Mouse (Mus musculus): ENCODE results near the gene Angel1.

Gene Angel1

DNA sequence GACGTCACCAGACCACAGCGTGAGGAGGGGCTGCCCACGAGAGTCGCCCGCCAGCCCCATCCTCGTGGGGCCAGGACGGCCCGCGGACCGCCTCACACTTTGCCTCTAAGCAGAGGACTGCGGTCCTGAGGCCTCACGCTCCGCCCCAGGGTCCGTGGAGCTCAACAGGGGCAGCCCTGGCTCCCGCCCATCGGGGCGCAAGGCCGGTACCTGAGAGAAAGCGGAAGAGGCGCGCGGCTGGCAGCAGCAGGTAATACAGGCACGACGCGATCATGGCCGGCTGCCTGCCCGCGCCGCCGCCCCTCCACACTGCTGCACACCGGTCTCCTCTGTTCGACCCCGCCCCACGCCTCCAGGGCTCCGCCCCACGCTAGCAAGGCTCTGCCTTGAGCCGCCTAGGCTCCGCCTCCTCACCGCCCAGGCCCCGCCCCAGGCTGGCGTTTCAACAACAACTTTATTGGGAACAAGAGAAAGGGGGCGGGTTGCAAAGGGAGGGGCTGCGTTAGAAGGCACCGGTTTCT, at the start of gene Angel1:
Gene Angel1, minus strand, starts transcription at position 341 of the 521 bp plus-strand sequence.
- DNase-seq (ENCODE audit: low spot score) = peak; percentile 95

DNA sequence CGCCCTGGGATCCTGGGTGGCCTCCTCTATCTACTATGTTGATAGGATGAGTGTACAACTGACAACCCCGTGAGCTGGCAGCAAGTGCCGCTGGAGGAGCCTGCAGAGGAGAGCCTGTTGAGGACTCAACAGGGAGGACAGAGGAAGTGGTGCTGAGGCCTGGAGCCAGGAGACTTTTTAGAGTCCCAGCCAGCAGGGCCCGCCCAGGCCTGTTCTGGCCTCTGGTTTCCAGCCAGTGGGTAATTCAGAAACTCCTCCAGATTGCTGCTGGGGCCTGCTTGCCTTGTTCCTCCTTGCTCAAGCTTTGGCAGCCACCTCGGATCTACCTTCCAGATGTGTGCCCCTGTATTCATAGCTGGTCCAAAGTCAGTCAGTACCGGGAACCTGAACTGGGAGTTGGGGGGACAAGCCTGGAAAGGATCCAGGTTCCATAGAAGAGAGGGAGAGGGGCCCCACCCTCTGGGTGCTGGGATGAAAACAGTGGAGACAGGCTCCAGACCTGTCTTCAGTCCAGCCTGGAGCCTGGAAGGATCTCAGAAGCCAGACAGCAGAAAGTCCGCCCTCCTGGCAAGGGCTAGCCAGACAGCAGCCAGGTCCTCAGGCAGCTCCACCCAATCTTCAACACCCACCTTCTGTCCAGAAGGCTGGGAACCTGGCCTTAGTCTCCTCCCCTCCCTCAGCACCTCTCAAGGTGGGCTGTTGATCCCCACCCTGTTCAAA, 49.5 kb upstream of the Angel1 start:
- no peak for DNase-seq (ENCODE audit: low spot score)

DNA sequence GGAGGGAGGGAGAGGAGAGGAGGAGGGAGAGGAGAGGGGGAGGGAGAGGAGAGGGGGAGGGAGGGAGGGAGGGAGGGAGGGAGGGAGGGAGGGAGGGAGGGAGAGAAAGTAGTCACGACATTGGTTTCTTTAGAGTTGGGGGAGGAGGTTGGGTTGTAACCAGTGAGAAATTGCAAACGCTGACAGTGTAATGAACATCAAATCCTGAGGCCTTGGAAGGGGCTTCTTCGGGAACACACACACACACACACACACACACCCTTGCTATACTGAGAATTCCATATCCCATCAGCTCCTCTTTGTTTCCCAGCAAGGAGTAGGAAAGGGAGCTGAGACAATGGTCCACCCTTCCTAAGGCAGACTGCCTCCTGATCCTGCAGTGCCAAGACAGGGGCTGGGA, 46.3 kb upstream of the Angel1 start:
- no peak for DNase-seq (ENCODE audit: low spot score)

DNA sequence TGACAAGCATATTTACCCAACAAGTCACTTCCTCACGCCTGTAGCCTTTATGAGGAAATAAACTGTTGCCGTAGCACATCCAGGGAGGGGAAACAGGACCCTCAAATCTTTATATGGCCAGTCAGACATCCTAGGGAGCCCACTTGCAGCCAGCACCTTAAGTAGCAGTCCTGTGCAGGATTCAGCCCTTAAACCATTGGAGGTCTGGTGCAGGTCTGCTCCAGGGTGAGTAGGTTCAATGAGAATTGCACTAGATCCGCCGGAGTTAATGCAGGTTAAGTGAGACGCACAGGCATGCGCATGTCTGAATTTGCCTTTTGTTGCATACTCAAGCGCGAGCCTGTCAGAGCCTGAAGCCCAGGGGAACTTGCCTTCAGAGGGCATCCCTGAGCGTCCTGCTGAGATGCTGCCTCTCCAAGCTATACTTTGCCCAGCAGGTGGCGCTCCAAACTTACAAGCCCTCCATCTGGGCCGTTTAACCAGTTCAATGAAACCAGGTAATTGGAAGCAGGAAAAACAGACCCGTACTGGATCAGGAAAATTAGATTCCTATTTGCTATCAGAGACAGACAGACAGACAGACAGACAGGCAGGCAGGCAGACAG, 45.7 kb upstream of the Angel1 start:
- DNase-seq (ENCODE audit: low spot score) = peak; percentile 95

DNA sequence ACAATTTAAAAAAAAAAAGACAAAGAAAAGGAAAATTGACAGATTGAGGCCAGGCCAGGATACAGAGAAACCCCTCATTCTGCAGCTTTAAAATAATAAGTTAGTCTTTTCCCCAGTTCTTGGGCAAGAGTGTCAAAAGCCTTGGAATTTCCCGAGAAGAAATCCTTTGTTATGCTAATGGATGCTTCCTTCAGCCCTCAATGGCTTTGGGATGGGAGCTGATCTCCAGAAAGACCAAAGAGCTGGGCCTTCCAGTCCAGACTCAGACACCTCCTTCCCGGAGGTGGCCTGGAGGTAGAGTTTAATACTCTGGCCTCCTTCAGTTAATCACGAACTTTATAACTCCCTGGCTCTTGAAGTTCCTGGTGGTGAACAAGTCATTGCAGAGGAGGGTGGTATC, 44.7 kb upstream of the Angel1 start:
- DNase-seq (ENCODE audit: low spot score) = no peak

DNA sequence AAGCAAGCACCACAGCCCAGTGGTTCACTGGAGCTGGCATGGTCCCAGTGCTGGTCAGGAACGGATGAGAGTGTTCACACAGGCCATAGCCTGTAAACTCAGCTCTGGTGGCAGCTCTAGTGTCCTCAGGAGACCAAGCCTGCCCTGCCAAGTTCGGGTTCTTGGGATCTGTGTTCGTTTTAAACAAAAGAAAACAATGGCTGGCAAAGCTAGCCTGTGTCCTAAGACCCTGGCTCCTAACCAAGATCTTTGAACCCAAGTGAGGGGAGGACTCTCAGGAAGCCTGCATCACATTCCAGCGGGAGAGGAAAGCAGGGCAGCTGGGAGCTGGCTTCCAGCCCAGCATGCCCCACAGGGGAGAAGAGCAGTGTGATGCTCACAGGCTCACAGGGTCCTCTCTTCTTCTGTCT, 44.0 kb upstream of the Angel1 start:
- DNase-seq (ENCODE audit: low spot score) = peak; percentile 40

DNA sequence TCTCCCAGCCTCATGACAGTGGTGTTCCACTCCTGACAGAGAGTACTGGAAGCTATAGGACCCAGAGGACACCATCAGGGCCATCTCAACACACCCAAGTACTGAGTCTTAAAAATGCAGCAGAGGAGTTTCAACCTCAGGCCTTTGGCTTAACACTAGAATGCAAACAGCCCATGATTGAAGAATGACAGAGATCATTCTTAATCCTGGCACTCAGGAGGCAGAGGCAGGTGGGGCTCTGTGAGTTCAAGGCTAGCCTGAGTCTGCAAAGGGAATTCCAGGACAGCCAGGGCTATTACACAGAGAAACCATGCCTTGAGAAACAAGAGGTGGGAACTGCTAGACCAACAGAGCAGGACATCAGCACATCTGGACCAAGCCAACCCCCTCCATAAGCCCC, 43.6 kb upstream of the Angel1 start:
- no peak for DNase-seq (ENCODE audit: low spot score)

DNA sequence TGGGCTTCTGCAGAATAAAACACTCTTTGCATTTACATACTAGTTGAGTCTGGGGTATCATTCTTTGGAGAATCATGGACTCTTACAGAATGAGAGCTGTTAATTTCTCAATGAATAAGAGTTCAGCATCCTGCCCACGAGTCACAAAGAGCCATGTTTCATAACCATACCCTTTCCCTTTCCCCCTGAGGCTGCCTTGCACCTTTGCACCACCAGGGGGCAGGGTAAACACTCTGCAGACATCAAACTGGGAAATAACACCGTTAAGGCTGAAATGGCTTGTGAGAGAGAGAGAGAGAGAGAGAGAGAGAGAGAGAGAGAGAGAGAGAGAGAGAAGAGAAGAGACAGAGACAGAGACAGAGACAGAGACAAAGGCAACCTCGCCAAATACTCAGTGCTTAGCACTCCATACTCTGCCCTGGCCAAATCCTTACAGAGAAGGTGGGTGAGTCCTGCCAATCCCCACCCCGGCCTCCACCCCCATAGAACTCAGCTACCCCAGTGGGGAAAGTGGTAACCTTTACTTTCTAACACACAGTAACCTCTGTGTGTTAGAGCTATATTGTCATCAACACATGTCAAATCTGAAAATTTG, 42.8 kb upstream of the Angel1 start:
- peak; percentile 90 for DNase-seq (ENCODE audit: low spot score)

DNA sequence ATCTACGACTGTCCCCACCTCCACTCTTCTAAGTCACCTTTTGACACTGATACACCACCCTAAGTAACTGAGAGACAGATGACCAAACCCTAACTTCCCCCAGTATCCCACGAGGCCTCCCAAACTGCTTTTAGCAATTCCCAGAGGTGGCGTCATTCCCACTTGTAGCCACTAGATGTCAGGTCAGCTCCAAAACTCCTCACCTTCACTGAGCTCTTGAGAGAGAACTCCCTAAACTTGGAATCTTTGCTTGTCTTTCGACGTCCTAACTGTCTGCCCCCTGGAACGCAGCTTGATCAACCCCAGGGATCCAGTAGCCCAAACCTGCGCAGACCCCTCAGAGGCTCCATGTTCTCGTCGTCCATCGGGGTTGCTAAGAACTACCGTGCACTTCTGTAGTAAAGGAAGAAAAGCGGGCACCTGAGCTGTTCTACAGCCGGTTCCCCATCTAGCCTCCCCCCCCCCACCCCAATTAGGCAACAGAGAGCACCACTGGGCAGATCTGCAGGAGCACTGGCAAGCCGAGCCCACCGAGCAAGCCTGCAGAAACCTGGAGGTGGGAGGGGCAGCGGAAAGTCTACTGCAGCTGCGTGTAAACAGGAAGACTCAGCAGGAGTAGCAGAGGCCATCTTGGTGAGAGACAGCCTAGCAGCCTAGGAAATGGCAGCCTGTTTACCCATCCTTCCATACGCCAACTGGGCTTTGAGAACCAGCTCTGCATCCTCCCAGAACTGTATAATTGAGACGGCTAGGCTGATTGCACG, 41.8 kb upstream of the Angel1 start:
- peak; percentile 67 for DNase-seq (ENCODE audit: low spot score)

DNA sequence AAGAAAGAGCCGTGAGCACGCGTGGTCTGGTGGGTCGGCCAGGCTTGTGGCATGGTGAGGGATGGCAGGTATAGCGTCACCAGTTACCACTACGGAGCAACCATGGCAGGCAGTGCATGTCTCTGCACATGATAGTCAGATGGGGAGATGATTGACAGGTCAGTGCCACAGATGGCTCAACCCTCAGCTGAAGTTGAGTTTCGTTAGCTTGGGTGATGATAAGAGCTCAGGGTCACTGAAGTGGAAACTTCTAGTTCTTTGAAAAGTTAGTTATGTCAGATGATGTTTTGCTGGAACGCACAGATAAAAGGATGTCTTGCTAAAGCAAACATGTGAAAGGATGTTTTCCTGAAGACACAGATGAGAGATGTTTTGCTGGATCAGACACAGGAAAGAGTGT, 40.2 kb upstream of the Angel1 start:
- DNase-seq (ENCODE audit: low spot score) = no peak

DNA sequence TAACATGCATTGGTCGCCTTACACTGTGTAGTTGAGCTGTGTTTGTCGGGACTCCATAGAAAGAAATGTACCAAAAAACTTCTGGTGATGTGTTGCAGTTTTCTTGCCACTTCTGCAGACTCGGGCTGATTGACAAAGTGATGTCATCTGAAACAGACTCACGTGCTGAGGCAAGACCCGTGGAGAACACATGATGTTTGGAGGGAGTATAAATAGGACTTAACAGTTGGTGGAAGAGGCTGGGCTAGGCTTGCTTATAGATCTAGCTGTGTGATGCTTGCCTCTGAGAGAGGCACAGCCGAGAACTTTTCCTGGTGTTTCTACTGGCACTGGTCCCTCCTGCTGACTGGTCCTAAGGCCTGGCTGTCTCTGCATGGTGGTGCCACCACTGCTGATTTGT, 37.8 kb upstream of the Angel1 start:
- no peak for DNase-seq (ENCODE audit: low spot score)

DNA sequence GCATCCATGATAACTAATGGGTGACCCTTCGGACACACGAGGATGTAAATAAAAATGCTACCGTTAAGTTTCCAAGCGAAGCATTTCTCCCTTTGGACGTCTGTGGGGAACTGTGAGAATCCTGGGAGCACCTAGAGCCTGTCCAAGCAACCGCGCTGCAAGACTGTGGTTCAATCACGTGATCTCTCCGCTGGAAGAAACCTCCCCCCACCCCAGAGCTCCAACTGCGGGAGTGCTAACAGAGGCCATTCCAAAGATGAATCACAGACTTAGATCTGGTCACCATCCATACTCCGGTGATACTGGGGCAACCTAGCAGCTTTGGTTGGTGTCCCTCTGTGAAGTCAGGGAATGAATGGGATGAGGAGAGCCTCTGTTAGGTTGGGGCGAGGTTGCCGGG, 34.8 kb upstream of the Angel1 start:
- DNase-seq (ENCODE audit: low spot score) = no peak

DNA sequence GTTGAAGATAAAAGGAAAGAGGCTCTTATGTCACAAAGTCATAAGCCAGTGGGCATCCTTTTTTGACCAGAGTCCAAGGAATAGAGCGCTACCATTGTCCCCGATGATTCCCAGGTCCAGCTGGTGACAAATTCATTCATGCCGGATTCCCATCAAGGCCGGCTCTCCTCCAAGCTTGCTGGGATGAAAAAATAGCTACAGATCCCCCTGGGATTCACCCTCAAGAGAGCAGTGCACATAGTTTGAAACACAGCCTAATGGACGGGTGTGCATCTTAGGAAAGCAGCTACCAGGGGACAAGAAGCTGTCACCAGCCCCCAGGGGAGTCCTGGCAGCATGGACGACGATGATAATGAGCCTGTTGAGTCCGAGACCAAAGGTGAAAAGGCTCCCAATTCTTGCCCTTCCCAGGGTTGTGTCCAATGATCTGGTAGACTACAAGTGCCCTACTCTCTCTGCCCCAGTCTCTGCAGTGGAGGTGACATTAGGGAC, 8.1 kb upstream of the Angel1 start, which contains the start of gene Lrrc74a:
Gene Lrrc74a, plus strand, starts transcription at position 51 of the 492 bp plus-strand sequence.
- no peak for DNase-seq (ENCODE audit: low spot score)

DNA sequence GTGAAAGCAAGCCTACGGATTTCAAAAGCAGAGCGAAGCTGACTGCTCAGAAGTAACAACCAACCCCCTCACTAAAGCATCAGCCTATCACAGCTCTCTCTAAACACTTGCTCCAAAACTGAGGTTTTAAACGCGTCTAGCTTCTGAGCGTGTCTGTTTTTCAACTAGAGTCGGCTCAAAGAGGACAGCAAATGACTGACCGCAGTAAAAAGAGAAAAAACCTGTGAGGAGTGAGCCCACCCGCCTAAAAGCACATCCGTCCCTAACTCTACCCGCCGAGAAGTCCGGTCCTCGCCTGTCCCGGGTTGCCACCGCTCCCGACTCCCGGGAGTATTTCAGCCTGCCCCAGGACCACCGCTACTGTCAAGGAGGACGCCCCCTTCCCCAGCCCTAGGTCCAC, 554 bp downstream of the Angel1 start:
- DNase-seq (ENCODE audit: low spot score) = peak; percentile 32

DNA sequence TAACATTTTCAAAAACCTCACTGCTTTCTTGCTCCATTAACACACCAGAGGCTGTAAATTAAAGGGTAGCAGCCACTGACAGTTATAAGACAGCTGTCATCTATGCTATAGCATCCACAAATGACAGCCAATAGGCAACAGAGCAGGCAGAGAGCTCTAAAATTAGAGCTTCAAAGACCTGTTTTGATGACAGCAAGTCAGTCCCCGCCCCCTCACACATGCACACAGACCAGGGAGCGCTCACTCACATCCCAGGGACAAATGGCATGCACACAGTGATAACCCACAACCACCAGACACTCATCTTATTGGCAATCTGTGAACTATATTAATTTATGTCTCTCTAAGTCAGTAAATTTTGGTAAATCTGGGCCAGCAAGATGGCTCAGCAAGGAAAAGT, 2.0 kb downstream of the Angel1 start:
- DNase-seq (ENCODE audit: low spot score) = no peak

DNA sequence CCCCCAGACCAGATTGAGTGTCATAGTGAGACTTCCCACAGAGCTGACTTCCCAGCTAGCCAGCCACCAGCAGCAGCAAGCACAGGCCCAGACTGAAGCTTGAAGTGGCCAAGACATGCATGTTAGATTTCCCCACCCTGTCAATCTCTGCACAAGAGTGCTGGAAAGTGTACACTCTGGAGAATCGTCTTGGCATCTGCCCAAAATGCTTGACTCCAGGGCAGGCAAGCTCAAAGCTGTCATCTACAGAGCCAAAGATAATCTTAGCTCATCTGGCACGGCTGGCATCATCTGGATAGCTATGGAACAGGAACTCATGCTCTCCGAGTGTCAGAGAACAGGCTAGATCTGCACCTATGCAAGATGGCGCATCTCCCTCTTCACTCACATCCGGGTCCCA, 4.8 kb downstream of the Angel1 start:
- no peak for DNase-seq (ENCODE audit: low spot score)

DNA sequence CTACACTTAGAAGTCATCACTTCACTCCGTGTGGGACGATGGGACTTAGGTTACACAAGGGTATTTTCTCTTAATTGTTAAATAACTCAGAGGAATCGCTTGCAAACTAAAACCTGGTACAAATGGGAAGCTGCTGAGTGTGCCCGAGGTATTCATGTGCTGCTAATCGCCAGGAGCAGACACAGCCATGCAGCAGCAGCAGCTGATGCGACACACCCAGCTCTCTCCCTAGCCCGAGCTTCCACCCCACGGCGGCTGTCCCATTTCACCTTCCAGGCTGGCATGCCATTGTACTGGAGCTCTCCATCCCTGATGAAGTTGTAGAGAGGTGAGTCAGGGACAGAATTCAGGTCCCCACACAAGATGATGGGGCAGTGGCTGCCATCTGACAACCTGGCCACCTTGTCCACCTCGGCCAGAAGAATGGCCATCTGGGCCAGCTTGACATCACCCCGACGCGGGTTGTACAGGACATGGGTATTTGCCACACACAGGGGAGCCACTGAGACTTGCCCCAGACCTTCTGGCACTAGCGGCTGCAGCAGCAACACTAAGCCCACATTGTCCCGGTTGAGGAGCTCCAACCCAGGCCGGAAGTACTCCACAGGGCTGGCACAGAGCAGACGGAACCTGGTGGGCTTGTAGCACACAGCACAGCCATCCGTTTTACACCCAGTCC, 6.2 kb downstream of the Angel1 start:
- DNase-seq (ENCODE audit: low spot score) = no peak

DNA sequence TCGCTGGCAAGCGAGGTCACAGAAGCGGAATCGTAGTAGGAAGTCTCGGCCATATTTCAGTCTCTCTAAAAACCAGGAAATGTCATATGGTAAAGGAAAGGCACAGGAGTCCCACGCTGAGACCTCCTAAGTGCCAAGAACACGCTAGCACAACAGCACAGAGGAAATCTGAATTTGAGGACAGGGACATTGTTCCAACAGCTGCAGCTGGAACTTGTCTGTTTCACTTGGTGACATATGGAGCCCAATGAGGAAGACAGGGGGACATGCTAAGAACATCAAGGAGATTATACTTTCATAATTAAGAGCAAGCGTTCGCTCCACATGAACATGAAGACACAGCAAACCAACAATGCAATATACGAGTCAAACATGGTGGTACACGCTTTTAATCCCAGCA, 9.3 kb downstream of the Angel1 start:
- no peak for DNase-seq (ENCODE audit: low spot score)

DNA sequence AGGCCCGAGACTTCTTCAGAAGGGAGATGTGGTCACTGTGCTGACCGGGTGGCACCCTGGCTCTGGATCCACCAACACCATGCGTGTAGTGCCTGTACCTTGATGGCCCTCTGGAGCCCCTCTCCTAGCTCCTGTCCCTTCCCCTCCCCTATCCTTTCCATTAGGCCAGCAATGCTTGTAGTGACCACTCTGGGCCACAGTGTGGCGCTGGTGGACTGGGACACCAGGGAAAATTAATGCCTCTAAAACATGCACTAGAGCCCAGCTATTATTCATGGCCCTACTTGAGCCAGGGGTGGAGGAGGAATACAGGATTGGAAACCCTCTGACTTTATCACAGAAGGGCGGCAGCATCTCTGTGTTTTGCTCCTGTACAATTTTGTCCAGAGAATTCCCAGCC, 10.9 kb downstream of the Angel1 start:
- peak; percentile 80 for DNase-seq (ENCODE audit: low spot score)

DNA sequence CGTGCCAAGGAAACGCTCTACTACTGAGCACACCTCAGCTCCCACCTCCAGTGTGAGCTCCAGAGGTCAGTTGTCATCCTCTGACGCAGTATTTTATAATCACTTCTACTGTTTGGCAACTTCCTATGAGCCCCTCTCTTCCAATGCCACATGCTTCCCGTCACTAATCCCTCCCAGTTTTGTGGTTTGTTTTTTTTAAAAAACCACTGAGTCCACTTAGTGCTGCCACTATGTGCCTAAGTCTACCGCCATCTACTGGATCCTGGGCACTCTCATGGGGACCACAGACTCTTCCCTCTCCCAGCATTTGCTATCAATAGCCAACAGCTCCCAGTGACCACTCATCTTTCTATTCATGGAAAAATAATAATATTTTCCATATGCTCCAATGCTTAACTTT, 12.2 kb downstream of the Angel1 start:
- DNase-seq (ENCODE audit: low spot score) = no peak

DNA sequence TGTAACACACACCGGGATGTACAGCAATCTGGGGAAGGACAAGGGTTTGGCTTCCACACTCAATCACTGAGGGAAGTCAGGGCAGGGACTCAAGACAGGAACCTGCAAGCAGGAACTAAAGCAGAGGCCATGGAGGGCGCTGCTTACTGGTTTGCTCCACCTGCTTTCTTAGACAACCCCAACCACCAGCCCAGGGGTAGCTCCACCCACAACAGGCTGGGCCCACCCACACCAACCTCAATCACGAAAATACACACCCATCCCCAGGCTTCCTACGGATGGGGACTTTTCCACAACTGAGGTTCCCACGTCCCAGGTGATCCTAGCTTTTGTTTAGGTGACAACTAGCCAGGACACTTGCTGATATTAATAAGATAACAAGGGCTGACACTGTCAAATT, 20.4 kb downstream of the Angel1 start:
- DNase-seq (ENCODE audit: low spot score) = no peak

DNA sequence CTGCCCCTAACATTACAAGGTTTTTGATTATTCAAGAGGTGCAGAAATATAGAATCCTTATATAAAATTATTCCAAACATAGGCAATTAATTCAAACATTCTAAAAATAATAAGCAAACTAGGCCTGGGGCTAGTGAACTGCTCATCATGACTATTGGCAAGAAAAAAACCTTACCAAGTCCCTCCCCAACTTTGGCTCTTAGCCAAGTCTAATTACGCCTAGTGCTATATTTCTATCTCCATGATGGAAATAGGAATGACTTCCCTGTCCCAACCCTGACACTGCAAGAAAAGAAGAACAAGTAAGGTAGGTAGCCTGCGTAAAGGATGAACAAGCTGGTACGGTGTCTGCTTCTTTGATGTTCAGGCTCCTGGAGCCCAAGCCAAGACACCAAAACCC, 23.6 kb downstream of the Angel1 start:
- no peak for DNase-seq (ENCODE audit: low spot score)
